Mouse (Mus musculus): ENCODE measurements around the gene Olfr478. TPM values are rescaled to one million over a fixed set of nuclear protein-coding genes. Genes with fewer than 3 reads are reported as not detected.

The Olfr478 gene
- not detected for polyA plus RNA-seq (2017; shearing (Covaris generic))

GRCm38 (mm10) chr7:108033889-108034288 is at the start of gene Olfr478:
Gene Olfr478, minus strand, starts transcription at chr7:108033989.

GRCm38 (mm10) chr7:108079555-108079954 is 45.8 kb upstream of the Olfr478 start, which contains the start of gene Olfr481:
Gene Olfr481, plus strand, starts transcription at chr7:108079855.

GRCm38 (mm10) chr7:108067246-108067645 is 33.5 kb upstream of the Olfr478 start, which contains the start of gene Olfr480:
Gene Olfr480, minus strand, starts transcription at chr7:108067346.

GRCm38 (mm10) chr7:108050393-108050792 is 16.6 kb upstream of the Olfr478 start, which contains the start of gene Olfr479:
Gene Olfr479, plus strand, starts transcription at chr7:108050693.

GRCm38 (mm10) chr7:107986393-107986792 is 47.4 kb downstream of the Olfr478 start, which contains the start of gene Olfr477:
Gene Olfr477, plus strand, starts transcription at chr7:107986693.

Other genes starting within 250 kb of the Olfr478 start
- not detected for gene Ovch2, start 232.8 kb downstream of the Olfr478 start, polyA plus RNA-seq (2017; shearing (Covaris generic))
- gene Olfr467, start 221.7 kb downstream of the Olfr478 start, polyA plus RNA-seq (2017; shearing (Covaris generic)) = not detected
- not detected for gene Olfr469, start 208.4 kb downstream of the Olfr478 start, polyA plus RNA-seq (2017; shearing (Covaris generic))
- gene Olfr470, start 186.5 kb downstream of the Olfr478 start, polyA plus RNA-seq (2017; shearing (Covaris generic)) = 0.45 TPM
- gene Olfr472, start 136.1 kb downstream of the Olfr478 start, polyA plus RNA-seq (2017; shearing (Covaris generic)) = 0.40 TPM
- not detected for gene Olfr473, start 103.5 kb downstream of the Olfr478 start, polyA plus RNA-seq (2017; shearing (Covaris generic))
- gene Olfr474, start 79.3 kb downstream of the Olfr478 start, polyA plus RNA-seq (2017; shearing (Covaris generic)) = not detected
- gene Olfr476, start 69.2 kb downstream of the Olfr478 start, polyA plus RNA-seq (2017; shearing (Covaris generic)) = not detected
- not detected for gene Olfr477, start 47.3 kb downstream of the Olfr478 start, polyA plus RNA-seq (2017; shearing (Covaris generic))
- gene Olfr479, start 16.7 kb upstream of the Olfr478 start, polyA plus RNA-seq (2017; shearing (Covaris generic)) = not detected
- not detected for gene Olfr480, start 33.4 kb upstream of the Olfr478 start, polyA plus RNA-seq (2017; shearing (Covaris generic))
- gene Olfr481, start 45.9 kb upstream of the Olfr478 start, polyA plus RNA-seq (2017; shearing (Covaris generic)) = 0.07 TPM
- gene Olfr482, start 63.6 kb upstream of the Olfr478 start, polyA plus RNA-seq (2017; shearing (Covaris generic)) = 0.33 TPM
- gene Olfr483, start 66.9 kb upstream of the Olfr478 start, polyA plus RNA-seq (2017; shearing (Covaris generic)) = not detected
- gene Olfr484, start 93.5 kb upstream of the Olfr478 start, polyA plus RNA-seq (2017; shearing (Covaris generic)) = not detected
- gene Olfr485, start 125.9 kb upstream of the Olfr478 start, polyA plus RNA-seq (2017; shearing (Covaris generic)) = 0.40 TPM
- gene Olfr486, start 138.8 kb upstream of the Olfr478 start, polyA plus RNA-seq (2017; shearing (Covaris generic)) = not detected
- not detected for gene Olfr487, start 180.6 kb upstream of the Olfr478 start, polyA plus RNA-seq (2017; shearing (Covaris generic))
- gene Olfr488, start 224.4 kb upstream of the Olfr478 start, polyA plus RNA-seq (2017; shearing (Covaris generic)) = not detected

Measured in effector memory CD4-positive, alpha-beta T cell, adult 7 months (primary cell).